Mouse (Mus musculus): Measurements from ENCODE around the gene Nedd9.

Gene Nedd9

GRCm38 (mm10) chr13:41491522-41491921, 4.4 kb upstream of the Nedd9 start:
- DNase-seq = no peak

DNA sequence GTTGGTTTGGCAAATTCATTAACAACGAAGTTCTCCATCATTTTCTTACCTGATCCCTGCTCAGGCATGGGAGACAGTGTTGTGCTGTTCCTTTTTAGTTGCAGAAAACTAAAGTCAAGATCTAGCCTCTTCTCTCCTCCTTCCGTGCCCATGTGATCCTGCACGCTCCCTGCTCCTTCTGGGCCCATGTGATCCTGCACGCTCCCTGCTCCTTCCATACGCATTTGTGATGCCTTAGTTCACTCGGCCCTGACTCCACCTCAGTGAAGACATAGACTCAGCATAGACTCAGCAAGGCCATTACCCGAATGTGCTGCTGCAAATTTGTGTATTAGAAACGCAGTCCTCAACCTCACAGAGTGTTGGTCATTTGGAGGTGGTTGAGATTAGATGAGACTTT, 3.1 kb upstream of the Nedd9 start:
- DNase-seq = no peak

GRCm38 (mm10) chr13:41489705-41490275, 2.6 kb upstream of the Nedd9 start:
- no peak for DNase-seq

DNA sequence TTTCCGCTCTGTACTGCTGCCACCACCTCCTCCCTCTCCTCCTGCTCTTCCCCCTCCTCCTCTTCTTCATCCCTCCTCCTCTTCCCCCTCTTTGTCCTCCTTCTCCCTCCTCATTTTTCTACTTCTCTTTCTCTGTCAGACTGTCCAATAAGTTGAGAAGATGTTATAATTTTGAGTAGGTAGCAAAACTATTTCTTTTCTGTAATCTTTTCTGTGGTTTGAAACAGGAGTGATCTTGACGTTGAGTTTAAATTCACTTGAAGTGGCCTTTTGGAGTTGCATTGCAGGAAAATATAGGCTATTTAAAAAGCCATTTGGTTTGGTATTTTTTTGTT, 214 bp upstream of the Nedd9 start:
- DNase-seq = no peak

DNA sequence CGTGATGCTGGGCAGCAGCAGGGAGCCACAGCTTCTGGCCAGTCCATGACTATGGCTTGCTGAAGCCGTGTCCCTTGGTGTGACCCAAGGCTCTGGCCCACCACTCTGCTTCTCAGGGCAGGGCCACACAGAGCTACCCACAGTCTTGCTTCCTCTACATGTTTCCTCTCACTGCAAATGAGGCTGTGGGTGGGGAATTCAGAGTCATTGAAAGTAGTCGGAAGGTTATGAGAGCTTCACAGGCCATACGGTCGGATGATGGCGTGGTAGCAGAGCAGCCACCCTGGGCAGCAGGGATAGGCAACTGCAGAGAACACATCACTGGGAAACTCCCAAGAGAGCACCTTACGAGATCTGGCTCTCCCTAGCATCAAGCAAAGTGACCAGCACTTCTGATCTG, 3.2 kb downstream of the Nedd9 start:
- DNase-seq = no peak

DNA sequence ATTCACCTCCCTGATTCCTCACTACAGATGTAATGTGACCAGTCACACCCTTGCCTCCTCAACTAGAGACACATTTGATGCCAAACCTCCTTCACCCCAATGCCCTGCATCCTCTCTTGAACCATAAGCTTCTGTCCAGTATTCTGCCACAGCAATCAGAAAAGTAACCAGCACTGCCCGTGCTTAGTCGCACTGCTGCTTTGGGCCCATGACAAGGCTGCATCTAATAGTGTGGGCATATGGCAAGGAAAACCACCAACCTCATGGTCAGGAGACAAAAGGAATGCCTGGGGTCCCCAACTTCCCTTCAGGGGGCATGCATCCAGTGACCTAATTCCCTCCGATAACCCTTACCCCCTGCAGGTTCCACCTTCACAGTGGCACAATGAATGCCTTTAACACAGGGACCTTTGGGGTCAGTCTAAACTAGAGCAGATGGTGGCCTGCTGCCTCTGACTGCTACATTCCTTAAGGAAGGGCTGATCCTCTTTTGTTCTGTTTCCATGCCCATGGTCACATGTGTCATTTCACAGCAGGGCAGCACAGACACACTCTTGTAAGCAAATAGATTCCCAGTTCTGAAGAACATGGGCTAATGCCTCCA, 4.7 kb downstream of the Nedd9 start:
- no peak for DNase-seq

DNA sequence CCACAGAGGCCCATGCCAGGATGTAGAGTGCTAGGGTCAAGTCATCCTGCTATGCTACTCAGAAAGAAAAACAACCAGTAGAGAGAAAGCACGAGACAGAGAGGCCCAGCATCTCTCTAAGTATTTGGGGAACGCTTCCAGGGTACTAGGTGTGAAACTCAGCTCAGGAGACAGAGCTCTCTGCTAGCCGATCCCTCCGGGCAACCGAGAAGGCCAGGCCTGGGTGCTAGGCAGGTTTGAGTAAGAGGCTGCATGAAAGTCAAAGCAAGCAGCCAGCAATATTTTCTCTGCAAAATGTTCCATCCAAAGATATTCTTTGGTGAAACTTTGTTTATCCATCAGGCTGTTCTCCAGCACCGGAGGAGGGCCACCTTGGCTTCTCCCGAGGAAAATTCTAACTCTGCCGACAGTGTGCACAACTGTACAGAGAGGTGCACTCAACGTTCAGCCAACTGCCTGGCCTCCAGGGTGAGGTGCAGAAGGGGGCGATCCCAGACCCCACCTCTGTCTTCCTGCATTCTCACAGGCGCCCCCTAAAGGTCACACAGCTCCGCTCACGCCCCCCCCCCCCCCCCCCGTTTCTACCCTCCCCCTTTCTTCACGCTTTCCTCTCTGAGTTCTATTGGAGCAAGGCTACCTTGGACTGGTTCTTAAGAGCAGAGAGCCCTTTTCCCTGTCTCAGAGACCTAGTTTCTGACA, 7.3 kb downstream of the Nedd9 start:
- DNase-seq = no peak

- peak; percentile 53 for DNase-seq
Observed at GRCm38 (mm10) chr13:41476216-41476615, 10.9 kb downstream of the Nedd9 start.

DNA sequence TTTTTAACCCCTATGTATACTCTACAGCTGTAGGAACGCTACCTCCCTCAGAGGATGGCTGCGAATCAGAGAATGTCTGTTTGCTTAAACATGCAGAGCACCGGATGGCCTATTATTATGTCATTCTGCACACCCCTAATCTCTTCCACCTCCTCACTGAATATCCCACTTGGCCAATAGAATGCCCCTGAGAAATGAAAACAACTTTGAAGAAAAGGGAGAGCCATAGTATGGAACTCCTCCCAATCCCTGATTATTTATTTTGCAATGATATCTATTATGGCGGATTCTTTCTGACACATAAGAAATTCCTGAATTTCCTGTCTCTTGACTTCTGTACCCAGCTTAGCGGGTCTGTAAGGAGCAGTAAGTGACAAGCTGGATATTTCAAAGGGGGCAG, 12.8 kb downstream of the Nedd9 start:
- no peak for DNase-seq

DNA sequence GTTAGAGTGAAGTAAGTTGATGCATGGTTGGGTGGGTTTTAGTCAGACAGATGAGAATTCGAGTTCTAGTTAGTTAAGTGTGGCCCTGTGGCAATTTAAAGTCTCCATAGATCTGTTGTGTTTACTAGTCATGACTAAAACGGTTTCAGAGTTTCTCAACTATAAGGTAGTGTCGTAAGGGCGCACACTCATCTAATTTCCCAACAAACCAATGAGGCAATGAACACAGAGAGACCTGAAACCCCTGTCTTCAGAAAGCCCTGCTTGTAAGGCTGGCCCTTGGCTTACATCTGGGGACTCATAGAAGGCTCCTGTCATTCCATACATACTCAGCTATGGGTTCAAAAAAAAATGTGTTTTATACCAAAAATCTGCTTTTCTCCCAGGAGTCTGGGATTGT, 13.7 kb downstream of the Nedd9 start:
- no peak for DNase-seq

DNA sequence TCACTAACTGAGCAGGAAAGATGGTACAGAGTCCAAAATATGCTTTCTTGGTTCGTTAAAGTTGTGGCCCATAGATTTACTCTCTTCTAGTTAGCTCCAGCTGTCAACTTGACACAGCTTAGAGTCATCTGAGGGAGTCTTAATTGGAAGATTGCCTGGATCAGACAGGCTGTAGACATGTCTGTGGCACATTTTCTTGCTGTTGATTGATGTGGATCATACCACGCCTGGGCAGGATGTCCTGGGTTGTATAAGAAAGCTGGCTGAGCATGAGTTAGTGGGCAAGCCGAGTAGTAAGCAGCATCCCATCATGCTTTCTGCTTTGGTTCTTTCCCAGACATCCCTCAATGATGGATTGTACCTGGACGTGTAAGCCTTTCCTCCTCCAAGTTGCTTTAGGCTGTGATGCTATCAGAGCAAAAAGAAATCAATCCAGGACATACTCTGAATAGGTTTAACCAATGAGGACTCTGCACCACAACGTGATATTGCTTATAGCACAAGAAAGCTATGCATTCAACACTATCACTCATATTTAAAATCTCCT, 14.2 kb downstream of the Nedd9 start:
- DNase-seq = no peak

- DNase-seq = no peak
Observed at GRCm38 (mm10) chr13:41468277-41468676, 18.9 kb downstream of the Nedd9 start.

DNA sequence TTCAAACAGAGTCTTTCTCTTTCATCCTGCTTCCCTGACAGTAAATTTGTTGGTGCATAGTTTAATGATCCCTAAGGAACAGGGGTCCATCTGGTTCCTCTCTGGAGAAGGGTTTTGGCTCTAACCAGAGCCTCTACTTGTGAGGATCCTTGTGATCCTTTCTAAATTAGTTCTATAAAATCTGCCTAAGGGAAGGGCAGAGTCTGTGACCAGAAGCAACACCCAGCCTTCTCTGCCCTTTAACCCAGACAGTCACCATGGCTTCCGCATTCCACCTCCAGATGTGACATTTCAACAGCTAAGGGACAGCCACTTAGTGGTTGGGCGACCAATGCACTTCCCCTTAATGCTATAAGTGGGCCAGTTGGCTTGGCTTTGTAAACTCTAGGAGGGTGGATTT, 20.1 kb downstream of the Nedd9 start:
- peak; percentile 73 for DNase-seq

DNA sequence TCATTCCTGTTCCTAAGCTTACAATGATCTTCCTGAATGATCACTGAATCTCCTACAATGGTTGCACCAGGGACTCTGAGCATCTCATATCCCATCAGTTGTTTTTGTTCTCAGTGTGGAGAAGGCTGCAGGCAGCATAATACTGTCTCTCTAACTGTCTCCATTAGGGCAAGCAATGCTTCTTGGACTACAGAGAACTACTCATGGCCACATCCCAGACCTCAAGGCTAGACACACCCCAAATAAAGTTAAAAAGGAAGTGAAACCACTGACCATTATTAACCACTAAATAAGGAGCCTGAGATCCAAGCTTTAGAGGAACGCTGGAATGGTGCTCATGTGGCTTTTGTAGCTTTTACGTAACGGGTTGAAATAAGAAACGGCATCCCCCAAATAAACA, 20.5 kb downstream of the Nedd9 start:
- DNase-seq = no peak

DNA sequence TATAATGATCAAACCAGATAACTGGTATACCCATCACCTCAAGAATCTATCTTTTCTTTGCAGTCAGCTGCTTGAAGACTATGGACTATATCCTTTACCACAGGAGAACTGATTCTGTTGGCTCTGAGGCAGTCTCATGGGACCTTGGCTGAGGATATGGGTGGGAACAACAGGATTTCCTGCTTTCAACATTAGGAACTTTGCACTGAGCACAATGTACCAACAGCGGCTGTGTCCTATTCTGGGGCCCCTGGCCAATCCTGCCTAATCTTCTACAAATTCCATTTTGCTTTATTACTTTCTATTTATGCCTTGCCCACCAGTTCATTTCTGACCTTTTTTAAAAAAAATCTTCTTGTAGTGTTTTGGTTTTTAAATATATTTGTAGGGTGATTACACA, 21.0 kb downstream of the Nedd9 start:
- DNase-seq = peak; percentile 75

DNA sequence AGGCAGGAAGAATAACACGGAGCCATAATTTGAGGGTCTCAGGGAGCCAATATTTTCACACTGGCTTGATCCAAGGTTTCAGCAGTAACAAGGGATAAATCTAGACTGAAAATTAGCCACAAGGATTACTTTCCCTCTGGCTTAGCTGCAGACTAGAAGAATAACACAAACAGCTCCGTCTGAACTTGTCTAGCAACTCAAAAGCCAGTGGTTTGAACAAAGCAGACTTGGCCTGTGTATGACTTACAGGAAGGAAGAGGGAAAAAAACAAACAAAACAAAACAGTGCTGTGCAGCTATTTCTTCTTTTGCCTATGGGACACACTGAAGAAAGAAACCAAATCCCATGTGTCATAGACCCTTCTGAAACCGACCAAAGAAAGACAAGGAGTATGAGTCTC, 25.7 kb downstream of the Nedd9 start:
- no peak for DNase-seq

DNA sequence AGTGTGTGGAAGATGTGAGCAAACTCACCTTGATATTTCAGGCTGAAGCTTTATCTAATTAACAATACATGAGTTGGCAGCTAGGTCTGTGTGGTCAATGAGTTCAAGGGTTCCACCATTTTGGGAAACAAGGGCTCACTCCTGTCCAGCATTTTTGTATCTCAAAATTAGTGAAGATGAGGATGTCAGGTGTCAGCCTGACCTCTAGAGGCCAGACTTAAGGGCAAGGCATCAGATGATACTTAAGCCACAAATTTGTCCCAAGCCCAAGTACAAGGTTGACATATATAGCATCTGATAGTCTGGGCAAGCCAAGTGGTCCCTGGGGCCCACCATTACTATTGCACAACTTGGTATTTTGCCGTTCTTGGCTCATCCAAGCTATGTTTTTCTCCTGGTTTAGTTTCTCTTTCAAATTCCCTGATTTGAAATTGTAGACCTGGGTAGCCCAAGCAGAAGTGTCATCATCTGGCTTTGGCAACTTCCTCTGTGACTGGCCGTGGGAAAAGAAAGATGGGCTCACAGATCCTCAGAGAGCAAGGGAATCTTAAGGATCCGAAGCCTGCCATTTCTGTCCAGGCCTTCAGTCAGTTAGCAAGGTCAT, 27.4 kb downstream of the Nedd9 start:
- DNase-seq = no peak

DNA sequence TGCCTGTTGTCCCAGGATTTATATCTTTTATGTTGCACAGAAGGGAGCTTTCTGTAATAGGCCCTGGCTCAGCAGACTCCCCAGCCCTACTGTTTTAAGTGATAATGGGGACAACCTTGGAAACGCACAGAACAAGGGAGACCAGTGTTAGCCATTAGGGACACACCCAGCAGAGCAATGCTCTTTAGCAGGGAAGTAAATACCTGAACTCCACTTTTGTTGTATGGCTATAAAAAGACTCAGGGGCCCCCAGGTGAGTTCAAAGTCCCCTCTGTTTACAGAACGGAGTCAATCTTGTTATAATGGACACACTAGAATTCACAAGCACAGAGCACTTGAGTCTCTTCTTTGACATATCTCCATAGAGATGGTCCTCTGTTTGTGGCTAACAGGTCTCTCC, 28.5 kb downstream of the Nedd9 start:
- no peak for DNase-seq

- DNase-seq = no peak
Observed at GRCm38 (mm10) chr13:41457798-41458390, 29.3 kb downstream of the Nedd9 start.

DNA sequence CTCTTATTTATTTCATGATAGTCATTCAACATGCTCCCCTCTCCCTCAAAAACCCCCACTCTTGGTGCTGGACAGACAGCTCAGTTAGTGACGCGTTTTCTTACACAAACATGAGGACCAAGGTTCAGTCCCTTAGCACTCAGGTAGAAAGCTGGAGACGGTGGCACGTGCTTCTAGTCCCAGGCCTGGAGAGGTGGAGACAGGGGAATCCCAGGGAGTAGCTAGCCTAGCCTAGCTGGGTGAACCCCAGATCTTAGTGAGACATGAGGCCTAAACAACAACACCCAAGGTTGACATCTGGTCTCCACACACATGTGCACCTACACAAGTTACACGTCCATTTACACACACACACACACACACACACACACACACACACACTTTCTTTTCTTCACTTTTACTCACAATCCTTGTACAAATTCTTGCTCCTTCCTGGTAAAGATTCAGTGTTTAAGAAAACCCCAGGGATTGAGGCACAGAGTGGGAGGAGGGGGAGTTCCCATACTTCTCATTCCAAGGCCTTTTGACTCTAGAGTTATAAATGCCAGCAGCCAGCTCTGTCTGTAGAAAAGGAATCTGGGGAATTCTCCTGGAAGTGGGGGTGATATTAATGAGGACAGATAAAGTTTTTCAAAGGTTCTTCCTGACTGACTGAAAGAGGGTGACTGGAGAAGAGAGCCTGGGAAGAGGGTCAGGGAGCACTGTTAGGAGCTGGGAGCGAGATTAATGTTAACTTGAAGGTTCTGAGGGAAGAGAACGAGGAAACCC, 29.9 kb downstream of the Nedd9 start:
- DNase-seq = peak; percentile 47

GRCm38 (mm10) chr13:41456292-41457029, 30.7 kb downstream of the Nedd9 start:
- DNase-seq = no peak
